Mouse (Mus musculus) MEL (cell line): Measurements from ENCODE around the gene Poc1b. TPM values are rescaled to one million over a fixed set of nuclear protein-coding genes. Genes with fewer than 3 reads are reported as not detected.
A peak's percentile ranks its signal among the peaks of the same experiment; 100 is the strongest.

Experiments
- DNase-seq: peaks from one replicate; pipeline ENCODE4 v3.0.0; 2011; ENCODE audit warnings: low read depth, low spot score
- H3K27ac ChIP-seq: 2 replicates; pipeline ENCODE4 v1.5.1; 2012; ENCODE audit warnings: low read depth, mild to moderate bottlenecking, control low read depth, low read length, moderate library complexity; ENCODE audit not compliant: control insufficient read depth
- H3K27me3 ChIP-seq, 2 experiments: fragments of 150-350 bp in 1 of 2; sonication (generic) in 1 of 2; 2 replicates each; pipeline ENCODE4 v1.6.1; 2012; ENCODE audit warnings: low read length in 2 of 2, mild to moderate bottlenecking in 2 of 2, improper control_type of control experiment in 1 of 2, moderate library complexity in 1 of 2; ENCODE audit not compliant: insufficient read depth in 2 of 2, control insufficient read depth in 1 of 2
- H3K36me3 ChIP-seq, 2 experiments: 2 replicates each; pipeline ENCODE4 v1.6.1; 2012 to 2014; ENCODE audit warnings: low read length in 2 of 2, improper control_type of control experiment in 1 of 2, inconsistent platforms in 1 of 2, mild to moderate bottlenecking in 1 of 2; ENCODE audit not compliant: insufficient read depth in 2 of 2, control insufficient read depth in 1 of 2
- H3K4me1 ChIP-seq, 2 experiments: fragments of 150-350 bp in 1 of 2; sonication (generic) in 1 of 2; 2 replicates each; pipeline ENCODE4 v1.6.1; 2012; ENCODE audit warnings: low read length in 2 of 2, improper control_type of control experiment in 1 of 2, mild to moderate bottlenecking in 1 of 2; ENCODE audit not compliant: insufficient read depth in 2 of 2, control insufficient read depth in 1 of 2
- H3K4me3 ChIP-seq, 2 experiments: fragments of 150-350 bp in 1 of 2; sonication (generic) in 1 of 2; 2 replicates each; pipeline ENCODE4 v1.5.1; 2012; ENCODE audit warnings: low read depth in 2 of 2, low read length in 2 of 2, mild to moderate bottlenecking in 2 of 2, moderate library complexity in 2 of 2, control low read depth in 1 of 2, improper control_type of control experiment in 1 of 2; ENCODE audit not compliant: control insufficient read depth in 1 of 2, insufficient read depth in 1 of 2
- H3K79me2 ChIP-seq: 2 replicates; pipeline ENCODE4 v1.6.1; 2012; ENCODE audit warnings: mild to moderate bottlenecking, low read length, moderate library complexity; ENCODE audit not compliant: control insufficient read depth, poor library complexity, insufficient read depth
- H3K9ac ChIP-seq: 2 replicates; pipeline ENCODE4 v1.6.1; 2012; ENCODE audit warnings: low read depth, mild to moderate bottlenecking, control low read depth, low read length, moderate library complexity; ENCODE audit not compliant: control insufficient read depth, poor library complexity, severe bottlenecking
- H3K9me3 ChIP-seq: fragments of 150-350 bp; sonication (generic); replicated peaks from 2 replicates; pipeline ENCODE4 v1.6.1; 2012; ENCODE audit warnings: mild to moderate bottlenecking, low read length, improper control_type of control experiment, moderate library complexity; ENCODE audit not compliant: insufficient read depth
- ELF1 ChIP-seq: IDR thresholded peaks from 2 replicates; pipeline ENCODE4 v1.6.1; 2014; ENCODE audit warnings: low read depth, mild to moderate bottlenecking, inconsistent platforms, low read length, improper control_type of control experiment, moderate library complexity
- ETS1 ChIP-seq: IDR thresholded peaks from 2 replicates; pipeline ENCODE4 v1.6.1; 2012; ENCODE audit warnings: low read depth, mild to moderate bottlenecking, inconsistent platforms, low read length, improper control_type of control experiment, moderate library complexity
- MYB ChIP-seq: IDR thresholded peaks from 2 replicates; pipeline ENCODE4 v1.6.1; 2011; ENCODE audit warnings: mild to moderate bottlenecking, low read depth, low read length, improper control_type of control experiment
- NRF1 ChIP-seq: IDR thresholded peaks from 2 replicates; pipeline ENCODE4 v1.6.1; 2014; ENCODE audit warnings: low read depth, mild to moderate bottlenecking, inconsistent platforms, low read length, improper control_type of control experiment, moderate library complexity; ENCODE audit not compliant: poor library complexity, insufficient read depth, severe bottlenecking
- POLR2A ChIP-seq, 2 experiments: IDR thresholded peaks; 2 replicates each; pipeline ENCODE4 v1.6.1; 2011 to 2012; ENCODE audit warnings: low read length in 2 of 2, mild to moderate bottlenecking in 2 of 2, control low read depth in 1 of 2, improper control_type of control experiment in 1 of 2, low read depth in 1 of 2, moderate library complexity in 1 of 2; ENCODE audit not compliant: control insufficient read depth in 1 of 2, insufficient read depth in 1 of 2, poor library complexity in 1 of 2
- POLR2AphosphoS5 ChIP-seq: IDR thresholded peaks from 2 replicates; pipeline ENCODE4 v1.6.1; 2012; ENCODE audit warnings: low read depth, borderline replicate concordance, mild to moderate bottlenecking, inconsistent platforms, low read length, moderate library complexity, mixed read lengths
- RAD21 ChIP-seq: IDR thresholded peaks from 2 replicates; pipeline ENCODE4 v1.6.1; 2011; ENCODE audit warnings: mild to moderate bottlenecking, low read depth, low read length, improper control_type of control experiment
- SIN3A ChIP-seq: IDR thresholded peaks from 2 replicates; pipeline ENCODE4 v1.6.1; 2012; ENCODE audit warnings: low read length, improper control_type of control experiment, inconsistent platforms
- TAL1 ChIP-seq: IDR thresholded peaks from 2 replicates; pipeline ENCODE4 v1.6.1; 2012; ENCODE audit warnings: mild to moderate bottlenecking, inconsistent platforms, low read length, moderate library complexity, mixed read lengths
- TBP ChIP-seq: IDR thresholded peaks from 2 replicates; pipeline ENCODE4 v1.8.0; 2011; ENCODE audit warnings: low read depth, low read length, improper control_type of control experiment
- ZC3H11A ChIP-seq: IDR thresholded peaks from 2 replicates; pipeline ENCODE4 v1.6.1; 2012; ENCODE audit warnings: low read depth, mild to moderate bottlenecking, inconsistent platforms, low read length, improper control_type of control experiment
- ZMIZ1 ChIP-seq: IDR thresholded peaks from 2 replicates; pipeline ENCODE4 v1.6.1; 2012; ENCODE audit warnings: low read depth, mild to moderate bottlenecking, inconsistent platforms, low read length, improper control_type of control experiment, moderate library complexity
- polyA plus RNA-seq, 2 experiments: library from polyadenylated mRNA; stranded (reverse) in 1 of 2; unstranded in 1 of 2; fragments of >175 nt in 1 of 2; fragments of >200 nt in 1 of 2; gene quantifications; 2 replicates each; pipeline versions ENCODE4 v1.2.1 to v1.2.4; 2012; ENCODE audit warnings: low replicate concordance in 2 of 2, low read depth in 1 of 2; ENCODE audit not compliant: insufficient read length in 2 of 2, insufficient read depth in 1 of 2, missing spikeins in 1 of 2
- total RNA-seq: library from RNA; depleted of rRNA; stranded (reverse); fragments of 300-350 nt; gene quantifications from 2 replicates; pipeline ENCODE4 v1.2.3, GENCODE M21; 2012

Gene Poc1b
- total and polyA plus RNA-seq, 3 experiments, result 3.3 to 15.3 TPM; not detected in 1

DNA sequence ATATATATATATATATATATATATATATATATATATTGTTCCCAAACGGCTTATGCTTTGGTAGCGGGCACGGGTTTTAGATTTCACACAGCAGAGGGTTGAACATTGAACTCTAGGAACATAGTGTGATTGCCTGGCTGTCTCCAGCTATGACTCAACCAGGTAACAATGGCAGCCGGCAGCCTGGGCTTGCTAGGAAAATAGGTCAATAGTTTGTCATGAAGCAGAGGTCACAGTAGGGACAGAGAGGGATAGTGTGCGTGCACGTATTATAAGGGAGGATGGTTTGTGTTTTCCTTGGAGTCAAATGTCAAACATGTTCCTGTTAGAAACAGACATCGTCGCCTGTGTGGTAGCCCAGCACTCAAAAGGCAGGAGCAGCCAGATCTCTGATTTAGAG lies 95.5 kb downstream of the Poc1b start:
- Histone ChIP-seq H3K79me2 (no peaks in the 10 kb centered on the region), H3K4me3 (no peak overlapping the region), H3K4me1 (peaks cover 0 to 7% of the 10 kb centered on the region in 2 experiments; a peak in 2 of 4 replicates), H3K27ac (no peak overlapping the region), H3K9me3 (no peaks in the 10 kb centered on the region), H3K27me3 (no peaks in the 10 kb centered on the region), H3K9ac (no peak overlapping the region), H3K36me3 (peaks cover 0 to 7% of the 10 kb centered on the region in 2 experiments; a peak in 2 of 4 replicates)
- DNase-seq, result no peak
- TF ChIP-seq RAD21 (no peak), ZMIZ1 (no peak)

DNA sequence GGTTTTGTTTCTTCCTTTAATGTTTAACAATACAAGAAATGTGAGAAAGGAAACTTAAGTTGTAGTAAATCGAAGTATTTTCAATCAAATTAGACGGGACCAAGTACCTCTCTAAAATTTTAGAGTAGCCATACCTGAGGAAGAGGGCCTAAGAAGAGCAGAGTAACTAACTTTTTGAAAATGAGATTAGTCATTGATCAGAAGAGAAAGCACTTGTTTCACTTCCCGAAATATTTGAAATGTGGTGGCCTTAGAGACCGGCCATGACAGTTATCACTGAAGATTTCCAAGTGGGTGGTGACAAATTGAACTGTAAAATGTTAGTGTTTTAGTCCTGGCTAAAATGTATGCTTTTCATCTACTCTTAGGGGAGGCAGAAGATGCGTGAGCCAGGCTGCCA lies 96.3 kb downstream of the Poc1b start:
- peaks cover 0 to 2% of the 10 kb centered on the region in 2 experiments; a peak in 1 of 4 replicates for H3K4me1 ChIP-seq
- H3K79me2 ChIP-seq, result no peaks in the 10 kb centered on the region
- H3K27ac ChIP-seq, result no peak overlapping the region
- H3K27me3 ChIP-seq, result no peaks in the 10 kb centered on the region
- peak; percentile 17 for DNase-seq
- H3K9ac ChIP-seq, result peak overlapping the region; percentile 16; the same call in 1 of the 2 replicates
- no peaks in the 10 kb centered on the region for H3K9me3 ChIP-seq
- H3K36me3 ChIP-seq, result peaks cover 0 to 4% of the 10 kb centered on the region in 2 experiments; a peak in 1 of 4 replicates
- H3K4me3 ChIP-seq, result peak overlapping the region in 1 of 2 experiments; percentile 33; a peak in 2 of 4 replicates
- no peak for TF ChIP-seq POLR2AphosphoS5
- TF ChIP-seq ELF1, result no peak
- TF ChIP-seq ETS1, result no peak
- no peak for TF ChIP-seq MYB
- TF ChIP-seq ZC3H11A, result no peak
- TF ChIP-seq ZMIZ1, result no peak
- no peak for TF ChIP-seq TAL1
- no peak for TF ChIP-seq NRF1

DNA sequence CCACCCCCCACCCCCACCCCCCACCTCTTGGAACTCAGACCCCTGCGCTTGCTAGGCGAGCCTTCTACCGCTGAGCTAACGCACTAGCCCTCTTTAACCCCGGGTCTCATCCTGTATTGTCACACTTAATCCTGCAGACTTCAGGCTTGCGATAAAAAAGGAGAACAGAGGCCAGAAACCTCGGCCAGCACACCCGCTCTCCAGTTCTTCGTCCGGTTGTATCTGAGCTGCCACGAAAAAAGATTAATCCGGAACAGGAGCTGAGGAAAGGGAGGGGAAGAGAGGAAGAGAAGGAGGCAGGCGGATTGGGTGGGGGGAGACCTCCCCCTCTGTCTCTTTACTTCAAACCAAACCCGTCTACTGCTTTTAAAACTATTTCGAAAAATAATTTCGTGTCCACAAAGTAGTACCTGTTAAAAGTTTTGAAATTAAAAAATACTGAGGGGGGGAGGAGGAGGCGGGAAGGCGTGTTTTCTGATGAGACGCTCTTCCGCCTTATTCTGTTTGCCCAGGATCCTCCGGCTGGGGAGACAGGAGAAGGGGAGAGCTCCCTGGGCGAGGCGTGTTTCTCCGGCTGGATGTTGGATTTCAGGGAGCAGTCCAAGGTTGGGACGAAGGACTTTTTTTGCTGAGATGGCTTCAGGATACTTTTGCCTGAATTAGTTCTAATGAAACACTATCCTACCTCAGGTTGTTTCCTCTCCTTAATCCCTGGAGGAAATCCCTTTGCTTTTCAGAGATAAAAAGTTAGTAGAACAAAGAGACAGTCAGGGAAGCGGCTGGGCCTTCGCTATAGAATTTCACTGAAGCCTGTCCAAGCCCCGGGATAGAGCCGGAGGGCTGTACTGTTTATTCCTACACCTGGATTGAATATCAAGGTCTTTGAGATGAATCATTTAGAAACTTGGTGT lies 97.0 kb downstream of the Poc1b start:
- H3K9me3 ChIP-seq, result no peaks in the 10 kb centered on the region
- H3K9ac ChIP-seq, result peak overlapping the region; percentile 32
- peak overlapping the region; percentile 34 to 41 for H3K4me3 ChIP-seq
- no peaks in the 10 kb centered on the region for H3K79me2 ChIP-seq
- H3K4me1 ChIP-seq, result no peaks in the 10 kb centered on the region
- no peaks in the 10 kb centered on the region for H3K27me3 ChIP-seq
- DNase-seq, result peak; percentile 41
- peaks cover 0 to 4% of the 10 kb centered on the region in 2 experiments; a peak in 1 of 4 replicates for H3K36me3 ChIP-seq
- 0 out of 2 replicates have a peak overlapping the region, but pooled peaks have one; percentile 18 for H3K27ac ChIP-seq
- TF ChIP-seq TBP (no peak), POLR2A (IDR thresholded peaks at IDR 0.05; ENCODE audit: control insufficient read depth in 1 of 2, insufficient read depth in 1 of 2, low read depth in 1 of 2, low read length in 2 of 2, poor library complexity in 1 of 2) (peak in 1 of 2 experiments; percentile 8; a peak in 1 of 4 replicates), SIN3A (no peak)
